Mouse (Mus musculus) urinary bladder, postnatal 4 days (tissue): Measurements from ENCODE around the gene Gng3.
A peak's percentile ranks its signal among the peaks of the same experiment; 100 is the strongest.

Experiments
- DNase-seq, 2 experiments: peaks; one replicate each; pipeline ENCODE4 v3.0.0; 2021 to 2022; ENCODE audit warnings: low spot score in 2 of 2

Gng3 gene

DNA sequence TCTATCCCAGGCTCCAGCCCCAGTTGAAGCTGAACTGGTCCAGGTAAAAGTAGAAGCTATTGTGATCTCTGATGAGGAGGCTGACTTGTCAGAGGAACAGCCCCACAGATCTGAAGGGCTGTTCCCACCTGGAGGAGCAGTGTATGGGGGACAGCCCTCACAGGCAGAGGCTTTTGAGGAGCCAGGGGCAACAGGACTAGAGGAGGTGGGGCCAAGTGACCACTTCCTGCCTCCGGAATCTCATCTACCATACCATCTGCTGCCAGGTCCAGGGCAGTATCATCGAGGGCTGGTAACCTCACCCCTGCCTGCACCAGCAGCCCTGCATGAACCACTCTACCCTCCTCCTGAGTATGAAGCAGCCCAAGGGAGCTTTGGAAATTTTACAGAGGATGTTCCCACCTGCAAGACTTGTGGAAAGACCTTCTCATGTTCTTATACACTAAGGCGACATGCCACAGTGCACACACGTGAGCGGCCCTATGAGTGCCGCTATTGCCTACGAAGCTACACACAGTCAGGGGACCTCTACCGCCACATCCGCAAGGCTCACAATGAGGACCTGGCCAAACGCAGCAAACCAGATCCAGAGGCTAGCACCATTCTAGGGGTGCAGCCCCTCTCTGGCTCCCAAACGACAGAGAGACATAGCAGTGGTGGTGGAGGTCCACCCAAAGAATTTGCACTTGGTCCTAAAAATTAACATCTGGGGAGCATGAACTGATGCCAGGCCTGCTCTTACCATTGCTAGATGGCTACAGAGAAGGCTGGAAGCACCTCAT, 34.9 kb downstream of the Gng3 start:
- no peak for DNase-seq

- no peak for DNase-seq
These were observed 35.7 kb downstream of the Gng3 start for GRCm38 (mm10) chr19:8803204-8803780.

GRCm38 (mm10) chr19:8802130-8802821, 36.7 kb downstream of the Gng3 start, which contains the start of gene Zbtb3:
Gene Zbtb3, plus strand, starts transcription at chr19:8802555.
- peak; percentile 92 to 93 for DNase-seq

GRCm38 (mm10) chr19:8798947-8799315, 40.1 kb downstream of the Gng3 start:
- DNase-seq, result no peak

GRCm38 (mm10) chr19:8798264-8798946, 40.6 kb downstream of the Gng3 start, which contains the start of gene Polr2g:
Gene Polr2g, minus strand, starts transcription at chr19:8798577.
- DNase-seq, result peak; percentile 86 to 89

DNA sequence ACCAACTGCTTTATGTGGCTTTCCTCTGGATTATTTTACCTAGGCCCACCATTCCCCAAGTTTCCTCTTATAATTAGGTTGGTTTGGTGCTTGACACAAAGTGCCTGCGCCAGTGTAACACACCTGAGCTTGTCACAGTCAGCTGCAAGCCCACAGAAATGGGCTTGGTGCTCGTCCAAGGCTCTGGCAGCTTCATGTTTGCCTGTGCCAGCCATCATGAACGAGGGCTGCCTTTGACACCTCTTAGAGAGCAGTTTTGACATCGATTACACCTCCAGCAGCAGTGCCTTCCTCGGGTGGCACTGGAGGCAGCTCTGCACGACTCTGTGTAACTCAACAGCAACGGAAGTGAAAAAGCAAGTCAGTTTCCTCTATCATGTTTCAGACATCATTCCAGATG, 48.8 kb downstream of the Gng3 start:
- DNase-seq, result no peak

GRCm38 (mm10) chr19:8789171-8789570, 49.8 kb downstream of the Gng3 start:
- DNase-seq, result no peak

GRCm38 (mm10) chr19:8788521-8788920, 50.5 kb downstream of the Gng3 start:
- no peak for DNase-seq
